Mouse (Mus musculus) G1E-ER4 (cell line): Measurements from ENCODE around the gene Dclre1b. TPM values are rescaled to one million over a fixed set of nuclear protein-coding genes. Genes with fewer than 3 reads are reported as not detected.

Experiments used
- GATA1 ChIP-seq: IDR thresholded peaks from one replicate; pipeline ENCODE4 v1.8.0; 2012; ENCODE audit warnings: low read length, inconsistent platforms
- polyA plus RNA-seq: library from polyadenylated mRNA; stranded (reverse); fragments of >175 nt; gene quantifications from 2 replicates; pipeline ENCODE4 v1.2.3, GENCODE M21; 2012

Dclre1b gene
- 4.4 and 7.7 TPM in 2 replicates for polyA plus RNA-seq

GRCm38 (mm10) chr3:103808891-103809798, at the start of gene Dclre1b, which contains the start of the genes Ap4b1 and Gm43064:
Gene Dclre1b (minus strand): TSS chr3:103809444.
Gene Ap4b1 (plus strand): TSS chr3:103809520.
Gene Gm43064 (plus strand): TSS chr3:103809573.
- TF ChIP-seq GATA1 = no peak

DNA sequence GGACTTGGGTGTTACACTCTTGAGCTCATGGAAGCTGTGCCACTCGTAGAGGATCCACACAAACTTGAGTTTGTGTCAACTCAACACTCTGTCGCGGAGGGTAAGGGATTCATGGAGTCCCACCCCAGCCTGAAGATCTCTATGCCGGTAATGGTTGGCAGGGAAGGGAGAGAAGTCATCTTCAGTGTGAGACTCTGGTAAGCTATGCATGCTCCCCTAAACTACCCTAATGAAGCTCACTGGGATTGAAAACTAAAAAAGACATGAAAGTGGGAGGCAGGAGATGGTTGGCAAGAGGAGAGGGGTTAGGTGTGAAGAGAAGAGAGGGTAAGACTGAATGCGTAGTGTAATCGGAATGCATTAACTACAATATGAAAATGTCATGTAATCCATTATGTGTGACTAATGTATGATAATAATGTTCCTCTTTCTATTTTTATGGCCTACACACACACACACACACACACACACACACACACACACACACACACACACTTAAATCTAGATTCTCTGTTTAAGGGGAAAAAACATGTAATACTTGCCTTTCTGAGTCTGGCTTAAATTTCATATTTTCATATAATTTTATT, 48.8 kb upstream of the Dclre1b start:
- no peak for TF ChIP-seq GATA1

- TF ChIP-seq GATA1 = no peak
Observed at GRCm38 (mm10) chr3:103857036-103857805, 48.0 kb upstream of the Dclre1b start.

DNA sequence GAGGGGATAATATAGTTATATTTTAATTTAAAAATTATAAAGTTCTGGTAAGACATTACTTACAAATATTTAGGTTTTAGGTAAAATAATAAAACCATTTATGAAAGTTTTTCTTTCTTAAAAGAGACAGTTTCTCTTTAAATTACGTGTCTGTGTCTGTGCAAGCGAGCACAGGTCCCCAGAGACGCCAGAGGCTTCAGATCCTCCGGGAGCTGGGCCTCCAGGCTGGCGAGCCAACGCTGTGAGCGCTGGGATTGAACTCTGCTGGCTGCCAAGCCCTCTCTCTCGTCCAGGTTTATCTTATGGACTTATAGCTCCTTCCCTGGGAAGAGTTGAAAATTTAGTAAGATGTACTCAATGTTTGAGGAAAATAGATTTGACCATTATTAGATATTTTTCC, 44.6 kb upstream of the Dclre1b start:
- no peak for TF ChIP-seq GATA1

GRCm38 (mm10) chr3:103852565-103853299, 43.5 kb upstream of the Dclre1b start:
- TF ChIP-seq GATA1 = no peak

DNA sequence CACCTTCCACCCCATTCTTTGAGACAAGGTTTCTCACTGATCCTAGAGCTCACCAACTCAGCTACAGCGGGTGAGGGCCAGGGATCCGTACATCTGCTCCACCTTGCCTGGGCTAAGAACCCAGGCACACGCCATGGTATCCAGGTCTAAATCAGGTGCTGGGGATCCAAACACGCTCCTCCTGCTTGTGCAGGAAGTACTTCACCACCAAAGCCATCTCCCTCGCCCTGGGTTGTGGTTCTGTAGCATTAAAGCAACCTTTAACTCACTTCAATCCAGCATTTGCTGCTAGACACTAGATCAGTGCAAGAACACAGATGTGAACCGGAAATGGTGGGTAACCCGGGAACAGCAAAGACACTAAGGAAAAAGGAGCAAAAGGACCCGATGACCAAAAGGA, 42.6 kb upstream of the Dclre1b start:
- no peak for TF ChIP-seq GATA1

GRCm38 (mm10) chr3:103851481-103851880, 42.2 kb upstream of the Dclre1b start:
- no peak for TF ChIP-seq GATA1

DNA sequence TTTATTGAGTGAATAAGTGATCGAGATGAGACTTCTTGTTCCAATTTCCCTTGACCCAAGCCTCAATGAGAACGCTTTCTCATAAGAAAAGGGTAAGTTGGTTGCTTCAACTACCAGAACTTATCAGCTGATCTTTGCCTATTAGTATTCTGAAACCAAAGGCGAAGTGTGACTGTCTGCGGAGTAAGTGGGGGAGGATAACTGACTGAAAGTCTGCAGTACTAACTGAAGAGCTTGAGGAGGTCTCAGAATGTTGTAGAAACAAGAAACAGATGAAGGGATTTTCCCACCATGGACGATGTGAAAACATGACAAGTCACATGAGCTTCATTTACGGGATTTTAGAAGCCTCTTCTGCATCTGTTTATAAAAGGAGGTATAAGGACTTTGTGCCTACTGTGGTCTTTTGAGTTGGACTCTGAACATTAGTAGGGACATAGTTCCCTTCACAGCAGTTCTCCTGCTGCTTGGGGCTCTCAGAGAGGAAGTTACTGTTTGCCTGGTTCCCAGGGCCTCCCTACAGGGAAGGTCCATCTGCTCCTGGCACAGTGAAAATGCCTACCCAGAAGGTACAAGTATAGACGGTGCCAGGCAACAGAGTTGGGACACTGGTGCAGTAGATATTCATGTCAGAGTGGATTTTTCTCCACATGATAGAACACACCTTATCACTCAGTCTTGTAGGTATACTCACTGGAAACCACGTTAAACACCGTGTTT, 41.6 kb upstream of the Dclre1b start:
- no peak for TF ChIP-seq GATA1

GRCm38 (mm10) chr3:103839711-103840110, 30.5 kb upstream of the Dclre1b start:
- TF ChIP-seq GATA1 = no peak

GRCm38 (mm10) chr3:103836453-103836852, 27.2 kb upstream of the Dclre1b start:
- no peak for TF ChIP-seq GATA1

- no peak for TF ChIP-seq GATA1
Observed at GRCm38 (mm10) chr3:103835951-103836310, 26.7 kb upstream of the Dclre1b start.

DNA sequence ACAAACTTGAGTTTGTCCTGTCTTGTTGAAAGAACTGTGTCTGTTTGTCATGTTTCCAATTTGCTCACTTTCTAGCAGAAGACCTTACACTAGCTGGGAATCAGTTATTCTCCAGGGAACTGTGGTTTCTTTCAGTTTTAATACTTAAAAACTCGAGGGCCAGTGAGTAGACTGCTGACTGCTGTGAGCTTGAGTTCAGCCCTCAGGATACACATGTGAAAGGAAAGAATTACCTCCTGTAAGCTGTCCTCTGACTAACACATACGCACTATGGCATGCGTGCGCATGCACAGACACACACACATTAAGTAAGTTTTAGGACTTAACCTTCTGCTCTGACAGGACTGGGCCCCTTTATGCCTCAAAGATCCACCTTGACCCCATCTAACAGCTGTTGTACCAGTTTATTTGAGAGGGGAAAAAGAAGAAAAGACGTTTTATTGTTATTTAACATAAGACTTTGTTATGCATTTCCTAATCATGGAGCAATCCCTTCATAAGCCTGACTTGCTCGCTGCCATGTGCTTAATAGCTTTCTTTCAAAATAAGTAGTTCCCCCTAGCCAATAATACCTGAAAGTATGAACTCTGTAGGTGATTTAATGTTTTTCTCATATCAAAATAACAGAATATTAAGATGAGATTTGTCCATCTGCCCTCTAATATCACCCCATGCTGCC, 26.2 kb upstream of the Dclre1b start:
- no peak for TF ChIP-seq GATA1

DNA sequence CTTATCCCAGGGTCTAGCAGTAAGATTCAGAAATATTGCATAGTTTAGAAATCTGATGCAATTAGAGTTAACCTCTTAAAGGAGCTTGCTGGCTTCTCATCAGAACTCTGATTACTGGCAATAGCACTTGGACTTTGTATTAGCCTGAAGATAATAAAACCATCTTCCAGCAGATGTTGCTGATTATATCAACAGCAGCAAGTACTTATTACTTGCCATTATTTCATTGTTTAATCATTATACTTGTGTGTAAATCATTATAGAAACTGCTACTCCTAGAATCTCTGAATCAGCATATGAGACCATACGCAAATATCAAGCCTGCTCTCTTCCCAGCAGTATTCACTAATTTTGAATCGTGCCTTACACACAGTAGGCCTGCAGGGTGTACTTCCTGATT, 24.8 kb upstream of the Dclre1b start:
- no peak for TF ChIP-seq GATA1

GRCm38 (mm10) chr3:103832426-103832825, 23.2 kb upstream of the Dclre1b start, which contains the start of gene Bcl2l15:
Gene Bcl2l15 (plus strand): TSS chr3:103832601.
- TF ChIP-seq GATA1 = peak; percentile 53
